In the genomic region with DNA sequence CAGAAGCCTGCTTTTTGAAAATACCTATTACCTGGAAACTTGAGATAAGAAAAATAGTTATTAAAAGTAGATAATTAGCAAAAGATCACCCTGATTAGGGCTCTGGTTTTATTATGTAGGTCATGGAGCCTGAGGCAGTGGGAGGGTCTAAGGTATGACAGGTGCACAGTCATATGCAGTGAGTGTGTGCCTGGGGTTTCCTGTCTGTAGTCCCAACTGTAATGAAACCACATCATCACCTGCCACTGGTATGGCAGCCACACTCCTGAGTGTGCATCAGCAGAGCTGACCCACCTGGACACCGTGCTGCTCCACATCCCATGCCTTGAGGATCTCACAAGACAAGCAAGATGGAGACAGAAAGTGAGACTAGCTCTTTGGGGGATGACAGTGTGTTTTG, we compare ENCODE assay signal across 9 mouse cellular contexts. TPM values are rescaled to one million over a fixed set of nuclear protein-coding genes. Genes with fewer than 3 reads are reported as not detected.
DNase-seq lines count a peak whose midpoint lies in the region; ATAC-seq and TF ChIP-seq lines count a peak whose summit lies in the region.
"Had no signal": no experiment of that assay in that cellular context is flagged by ENCODE, and none has a peak within 500 bp of the region (broad histone marks: within the 10 kb centered on the region; RNA-seq: fewer than 3 reads in every experiment).

Gene Arhgap32, plus strand, starts transcription at position 351 of the 400 bp plus-strand sequence.

- no peaks in the 10 kb centered on the region for H3K36me3 ChIP-seq in forebrain, postnatal 0 days (ENCODE audit: insufficient read depth)
- no peaks in the 10 kb centered on the region for H3K36me3 ChIP-seq in forebrain, embryonic 11.5 days (ENCODE audit: control insufficient read depth, insufficient read depth, low read length)
- no peaks in the 10 kb centered on the region for H3K36me3 ChIP-seq in lung, embryonic 15.5 days
- no peaks in the 10 kb centered on the region for H3K36me3 ChIP-seq in stomach, embryonic 15.5 days

- no peak for DNase-seq in forebrain, postnatal 0 days
- DNase-seq in forebrain, embryonic 11.5 days (ENCODE audit: low spot score), result no peak
- DNase-seq in lung, postnatal 36 days, result no peak
- DNase-seq in heart, postnatal 4 days, result no peak
- no peak for DNase-seq in ovary, postnatal 36 days (ENCODE audit: low spot score)
- no peak for DNase-seq in spleen, adult 18-20 months

- no peak within 1 kb of the TSS for H3K4me3 ChIP-seq in forebrain, postnatal 0 days (ENCODE audit: low read depth, low read length)
- H3K4me3 ChIP-seq in forebrain, embryonic 11.5 days (ENCODE audit: low read depth, low read length), result no peak within 1 kb of the TSS
- H3K4me3 ChIP-seq in lung, embryonic 15.5 days, result no peak within 1 kb of the TSS
- H3K4me3 ChIP-seq in stomach, embryonic 15.5 days (replicated peaks), result no peak within 1 kb of the TSS

- H3K9me3 ChIP-seq in forebrain, postnatal 0 days (ENCODE audit: low read length), result no peaks in the 10 kb centered on the region
- no peaks in the 10 kb centered on the region for H3K9me3 ChIP-seq in forebrain, embryonic 11.5 days (ENCODE audit: control insufficient read depth, low read length)
- H3K9me3 ChIP-seq in lung, embryonic 15.5 days, result no peaks in the 10 kb centered on the region
- no peaks in the 10 kb centered on the region for H3K9me3 ChIP-seq in stomach, embryonic 15.5 days

- H3K27ac ChIP-seq in forebrain, postnatal 0 days (ENCODE audit: low read depth, low read length), result no peak within 1 kb of the TSS
- H3K27ac ChIP-seq in forebrain, embryonic 11.5 days (ENCODE audit: low read depth, low read length), result no peak within 1 kb of the TSS
- H3K27ac ChIP-seq in lung, embryonic 15.5 days, result peak within 1 kb of the TSS; percentile 55
- H3K27ac ChIP-seq in stomach, embryonic 15.5 days, result peak within 1 kb of the TSS; percentile 42; the same call in 1 of the 2 replicates
- H3K27ac ChIP-seq: liver, embryonic 14.5 days had no signal

- 100% methylated on average over 1 of the region's 1 CpGs for WGBS in forebrain, postnatal 0 days
- WGBS in forebrain, embryonic 11.5 days, result 91% methylated on average over 1 of the region's 1 CpGs
- WGBS in lung, embryonic 15.5 days, result 80% methylated on average over 1 of the region's 1 CpGs
- 84% methylated on average over 1 of the region's 1 CpGs for WGBS in stomach, embryonic 15.5 days

- H3K9ac ChIP-seq in forebrain, postnatal 0 days, result no peak within 1 kb of the TSS
- no peak within 1 kb of the TSS for H3K9ac ChIP-seq in forebrain, embryonic 11.5 days (ENCODE audit: low read length)
- no peak within 1 kb of the TSS for H3K9ac ChIP-seq in lung, embryonic 15.5 days
- no peak within 1 kb of the TSS for H3K9ac ChIP-seq in stomach, embryonic 15.5 days
- H3K9ac ChIP-seq: liver, embryonic 14.5 days had no signal

- no peaks in the 10 kb centered on the region for H3K27me3 ChIP-seq in forebrain, postnatal 0 days (ENCODE audit: insufficient read depth, low read length)
- H3K27me3 ChIP-seq in forebrain, embryonic 11.5 days (ENCODE audit: control insufficient read depth, insufficient read depth, low read length), result no peaks in the 10 kb centered on the region
- no peaks in the 10 kb centered on the region for H3K27me3 ChIP-seq in lung, embryonic 15.5 days
- H3K27me3 ChIP-seq in stomach, embryonic 15.5 days (replicated peaks), result no peaks in the 10 kb centered on the region

- TF ChIP-seq CTCF in forebrain, postnatal 0 days (IDR thresholded peaks at IDR 0.05; ENCODE audit: low read depth), result no peak

- no peak within 1 kb of the TSS for H3K4me2 ChIP-seq in forebrain, postnatal 0 days (ENCODE audit: low read depth)
- no peak within 1 kb of the TSS for H3K4me2 ChIP-seq in forebrain, embryonic 11.5 days (ENCODE audit: low read depth, low read length, severe bottlenecking)
- H3K4me2 ChIP-seq in lung, embryonic 15.5 days, result peak within 1 kb of the TSS; percentile 10; the same call in 1 of the 2 replicates
- no peak within 1 kb of the TSS for H3K4me2 ChIP-seq in stomach, embryonic 15.5 days

- no peak for ATAC-seq in forebrain, postnatal 0 days
- ATAC-seq in forebrain, embryonic 11.5 days (replicated peaks; ENCODE audit: low FRiP score), result no peak
- peak; percentile 46; the same call in 1 of the 2 replicates for ATAC-seq in lung, embryonic 15.5 days (ENCODE audit: borderline replicate concordance, extremely low read depth, low FRiP score, low TSS enrichment)
- no peak for ATAC-seq in stomach, embryonic 15.5 days (ENCODE audit: insufficient read depth, low FRiP score, low read depth)

- peaks cover 6% of the 10 kb centered on the region; the same call in 1 of the 2 replicates for H3K4me1 ChIP-seq in forebrain, postnatal 0 days (ENCODE audit: insufficient read depth)
- H3K4me1 ChIP-seq in forebrain, embryonic 11.5 days (replicated peaks; ENCODE audit: control insufficient read depth, insufficient read depth, low read length), result no peaks in the 10 kb centered on the region
- H3K4me1 ChIP-seq in lung, embryonic 15.5 days, result peaks cover 8% of the 10 kb centered on the region; the same call in 1 of the 2 replicates
- peaks cover 4% of the 10 kb centered on the region; the same call in 1 of the 2 replicates for H3K4me1 ChIP-seq in stomach, embryonic 15.5 days

RNA-seq across cellular contexts. Expression of gene Arhgap32, which starts in this region (rescaled TPM):
- total RNA-seq in forebrain, postnatal 0 days (2014; rRNA removed), result 40.9 and 47.6 TPM in 2 replicates
- 8.6 and 12.9 TPM in 2 replicates for polyA plus RNA-seq in forebrain, postnatal 0 days (2015; fragmentation: Nextera tagmentation; extraction: Ambion mirVana)
- polyA plus RNA-seq in forebrain, embryonic 11.5 days (2014; fragmentation: Nextera tagmentation; extraction: Ambion mirVana), result 7.0 and 11.1 TPM in 2 replicates
- 5.0 and 5.9 TPM in 2 replicates for polyA plus RNA-seq in lung, embryonic 15.5 days (2015; fragmentation: Nextera tagmentation; extraction: Ambion mirVana)
- total RNA-seq in heart, postnatal 4 days (2021), result 10 to 100 TPM; 41.0 to 43.9 TPM
- polyA plus RNA-seq in stomach, embryonic 15.5 days (2015; fragmentation: Nextera tagmentation; extraction: Ambion mirVana), result 11.7 and 12.9 TPM in 2 replicates

Comparison
In these comparisons a context has a peak if more than half of its experiments do, and no peak if none do; other contexts are left out.
1. H3K27ac ChIP-seq: peak in lung, embryonic 15.5 days (single experiment) and stomach, embryonic 15.5 days (single experiment); none in forebrain, postnatal 0 days (single experiment) and forebrain, embryonic 11.5 days (single experiment).